Mouse (Mus musculus): ENCODE results near the gene Poc5. TPM values are rescaled to one million over a fixed set of nuclear protein-coding genes. Genes with fewer than 3 reads are reported as not detected.

Poc5 gene
- total and polyA plus RNA-seq, 3 experiments: 17.2 to 31.0 (median 21.6) TPM

DNA sequence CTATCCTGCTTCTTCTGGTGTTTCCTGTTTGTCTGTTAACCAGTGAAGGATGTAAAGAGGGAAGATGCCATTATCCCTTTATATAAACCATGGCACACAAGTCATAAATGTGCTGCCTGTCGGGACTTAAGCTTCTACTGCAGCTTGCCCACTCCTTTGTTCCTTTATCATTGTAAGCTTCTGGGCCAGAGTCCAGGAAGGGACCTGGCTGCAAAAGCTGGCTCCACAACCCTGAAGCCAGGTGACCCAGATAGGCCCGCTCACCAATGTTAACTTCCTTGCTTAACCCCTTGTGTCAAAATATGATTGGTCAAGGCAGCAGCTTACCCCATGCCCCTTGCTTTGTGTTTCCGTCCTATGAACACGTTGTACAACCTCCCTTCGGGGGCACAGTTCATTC, 40.4 kb downstream of the Poc5 start:
- DNase-seq (ENCODE audit: extremely low read depth): no peak
- dilution Hi-C loops (cut with MboI; ENCODE audit: extremely low pct_ligation_motif_present, extremely low pct_unique_long_range_greater_than_20kb, low sequenced_read_pairs): no loop called here

GRCm38 (mm10) chr13:96431595-96432156, 43.6 kb downstream of the Poc5 start:
- Histone ChIP-seq H3K27me3 (replicated peaks) (no peaks in the 10 kb centered on the region), H3K36me3 (replicated peaks in 1 of 2; ENCODE audit: control insufficient read depth in 1 of 2, insufficient read depth in 1 of 2, low read length in 1 of 2) (no peaks in the 10 kb centered on the region), H3K4me3 (replicated peaks in 1 of 3; ENCODE audit: low read depth in 2 of 3, low read length in 2 of 3, poor library complexity in 1 of 3) (no peak overlapping the region), H3K27ac (ENCODE audit: insufficient read depth, low read depth) (no peak overlapping the region), H3K79me2 (replicated peaks; ENCODE audit: control insufficient read depth, extremely low read depth, insufficient read depth, poor library complexity, severe bottlenecking) (no peaks in the 10 kb centered on the region), H3K4me2 (ENCODE audit: insufficient read depth, low read depth, poor library complexity, severe bottlenecking) (no peak overlapping the region), H3K9me3 (replicated peaks; ENCODE audit: low read length) (no peaks in the 10 kb centered on the region), H3K4me1 (ENCODE audit: control insufficient read depth in 1 of 2, insufficient read depth in 2 of 2) (peaks cover 4 to 12% of the 10 kb centered on the region in 2 experiments), H3K9ac (ENCODE audit: insufficient read depth, low read depth) (no peak overlapping the region)
- TF ChIP-seq HCFC1 (IDR thresholded peaks at IDR 0.05; ENCODE audit: low read depth, low read length) (no peak), PAX5 (IDR thresholded peaks at IDR 0.05; ENCODE audit: low read length) (no peak), MYC (IDR thresholded peaks at IDR 0.05; ENCODE audit: low read depth, low read length) (peak; percentile 61; the same call in 1 of the 2 replicates), ZC3H11A (IDR thresholded peaks at IDR 0.05; ENCODE audit: low read depth, low read length) (peak; percentile 68), BHLHE40 (IDR thresholded peaks at IDR 0.05; ENCODE audit: low read depth, low read length) (no peak; the same call in 1 of the 2 replicates), RAD21 (IDR thresholded peaks at IDR 0.05; ENCODE audit: low read depth, low read length) (peak; percentile 92), POLR2AphosphoS2 (IDR thresholded peaks at IDR 0.05; ENCODE audit: low read depth, low read length) (no peak), MAFK (IDR thresholded peaks at IDR 0.05; ENCODE audit: insufficient replicate concordance, low read length) (peak; percentile 28; the same call in 1 of the 2 replicates), KAT2A (IDR thresholded peaks at IDR 0.05; ENCODE audit: insufficient replicate concordance, low read length) (no peak), RCOR1 (conservative IDR thresholded peaks at IDR 0.05; ENCODE audit: low read depth, low read length) (no peak), SMC3 (IDR thresholded peaks at IDR 0.05; ENCODE audit: low read depth, low read length) (peak; percentile 98), GABPA (IDR thresholded peaks at IDR 0.05; ENCODE audit: insufficient replicate concordance, low read depth, low read length) (no peak), SIN3A (IDR thresholded peaks at IDR 0.05; ENCODE audit: low read length) (0 out of 2 replicates have a peak, but pooled peaks have one; percentile 34), CTCF (conservative IDR thresholded peaks at IDR 0.05 in 1 of 2, IDR thresholded peaks at IDR 0.05 in 1 of 2; ENCODE audit: low read depth in 2 of 2, low read length in 2 of 2) (peak; percentile 27 to 91; a peak in 3 of 4 replicates), MAX (IDR thresholded peaks at IDR 0.05; ENCODE audit: low read length) (peak; percentile 66; the same call in 1 of the 2 replicates), NELFE (IDR thresholded peaks at IDR 0.05; ENCODE audit: low read depth, low read length) (peak; percentile 30; the same call in 1 of the 2 replicates), MAZ (IDR thresholded peaks at IDR 0.05; ENCODE audit: low read depth, low read length) (no peak), CHD1 (IDR thresholded peaks at IDR 0.05; ENCODE audit: low read depth, low read length) (no peak), IRF4 (IDR thresholded peaks at IDR 0.05; ENCODE audit: low read depth, low read length) (peak; percentile 53)
- peak; percentile 90 for DNase-seq (ENCODE audit: extremely low read depth)
- in situ Hi-C loops (cut with MboI; ENCODE audit: low pct_ligation_motif_present, low pct_unique_long_range_greater_than_20kb, low sequenced_read_pairs) (loop anchor here (5.0 kb wide), 1 partner anchor 161 kb away; no protein-coding TSS in a partner anchor), dilution Hi-C loops (cut with MboI; ENCODE audit: extremely low pct_ligation_motif_present, extremely low pct_unique_long_range_greater_than_20kb, low sequenced_read_pairs) (no loop called here)

More for the DNA sequence above, 40.4 kb downstream of the Poc5 start:
- in situ Hi-C loops (cut with MboI; ENCODE audit: low pct_ligation_motif_present, low pct_unique_long_range_greater_than_20kb, low sequenced_read_pairs): no loop called here
- H3K9me3 ChIP-seq (replicated peaks; ENCODE audit: low read length): no peaks in the 10 kb centered on the region
- no peak overlapping the region for H3K9ac ChIP-seq (ENCODE audit: insufficient read depth, low read depth)
- TF ChIP-seq SIN3A (IDR thresholded peaks at IDR 0.05; ENCODE audit: low read length): no peak
- TF ChIP-seq USF1 (IDR thresholded peaks at IDR 0.05; ENCODE audit: low read depth, low read length): no peak
- no peak for TF ChIP-seq JUND (conservative IDR thresholded peaks at IDR 0.05; ENCODE audit: low read depth, low read length)
- TF ChIP-seq RAD21 (IDR thresholded peaks at IDR 0.05; ENCODE audit: low read depth, low read length): no peak
- no peak for TF ChIP-seq PAX5 (IDR thresholded peaks at IDR 0.05; ENCODE audit: low read length)
- no peak for TF ChIP-seq ELF1 (IDR thresholded peaks at IDR 0.05; ENCODE audit: low read depth, low read length)
- TF ChIP-seq EP300 (IDR thresholded peaks at IDR 0.05; ENCODE audit: low read length): no peak
- TF ChIP-seq SMC3 (IDR thresholded peaks at IDR 0.05; ENCODE audit: low read depth, low read length): no peak
- no peak for TF ChIP-seq NELFE (IDR thresholded peaks at IDR 0.05; ENCODE audit: low read depth, low read length)
- no peak for TF ChIP-seq MAZ (IDR thresholded peaks at IDR 0.05; ENCODE audit: low read depth, low read length)
- TF ChIP-seq E2F4 (IDR thresholded peaks at IDR 0.05; ENCODE audit: insufficient replicate concordance, low read depth, low read length): no peak
- TF ChIP-seq IRF4 (IDR thresholded peaks at IDR 0.05; ENCODE audit: low read depth, low read length): no peak
- TF ChIP-seq USF2 (conservative IDR thresholded peaks at IDR 0.05; ENCODE audit: low read depth, low read length): no peak
- no peak for TF ChIP-seq NRF1 (IDR thresholded peaks at IDR 0.05; ENCODE audit: low read depth, low read length)
- TF ChIP-seq ZMIZ1 (IDR thresholded peaks at IDR 0.05; ENCODE audit: low read depth, low read length): no peak
- no peak for TF ChIP-seq MYC (IDR thresholded peaks at IDR 0.05; ENCODE audit: low read depth, low read length)
- no peaks in the 10 kb centered on the region for H3K36me3 ChIP-seq (replicated peaks in 1 of 2; ENCODE audit: control insufficient read depth in 1 of 2, insufficient read depth in 1 of 2, low read length in 1 of 2)
- no peaks in the 10 kb centered on the region for H3K27me3 ChIP-seq (replicated peaks)
- no peak overlapping the region for H3K4me2 ChIP-seq (ENCODE audit: insufficient read depth, low read depth, poor library complexity, severe bottlenecking)
- H3K27ac ChIP-seq (ENCODE audit: insufficient read depth, low read depth): no peak overlapping the region
- H3K4me3 ChIP-seq (replicated peaks in 1 of 3; ENCODE audit: low read depth in 2 of 3, low read length in 2 of 3, poor library complexity in 1 of 3): no peak overlapping the region
- H3K79me2 ChIP-seq (replicated peaks; ENCODE audit: control insufficient read depth, extremely low read depth, insufficient read depth, poor library complexity, severe bottlenecking): no peaks in the 10 kb centered on the region
- peaks cover 1 to 4% of the 10 kb centered on the region in 2 experiments; a peak in 2 of 4 replicates for H3K4me1 ChIP-seq (ENCODE audit: control insufficient read depth in 1 of 2, insufficient read depth in 2 of 2)
